Mouse (Mus musculus): ENCODE results near the gene Prok1. TPM values are rescaled to one million over a fixed set of nuclear protein-coding genes. Genes with fewer than 3 reads are reported as not detected.

Prok1 gene
- polyA plus RNA-seq, 1 experiment from 2014 or later, result not detected

DNA sequence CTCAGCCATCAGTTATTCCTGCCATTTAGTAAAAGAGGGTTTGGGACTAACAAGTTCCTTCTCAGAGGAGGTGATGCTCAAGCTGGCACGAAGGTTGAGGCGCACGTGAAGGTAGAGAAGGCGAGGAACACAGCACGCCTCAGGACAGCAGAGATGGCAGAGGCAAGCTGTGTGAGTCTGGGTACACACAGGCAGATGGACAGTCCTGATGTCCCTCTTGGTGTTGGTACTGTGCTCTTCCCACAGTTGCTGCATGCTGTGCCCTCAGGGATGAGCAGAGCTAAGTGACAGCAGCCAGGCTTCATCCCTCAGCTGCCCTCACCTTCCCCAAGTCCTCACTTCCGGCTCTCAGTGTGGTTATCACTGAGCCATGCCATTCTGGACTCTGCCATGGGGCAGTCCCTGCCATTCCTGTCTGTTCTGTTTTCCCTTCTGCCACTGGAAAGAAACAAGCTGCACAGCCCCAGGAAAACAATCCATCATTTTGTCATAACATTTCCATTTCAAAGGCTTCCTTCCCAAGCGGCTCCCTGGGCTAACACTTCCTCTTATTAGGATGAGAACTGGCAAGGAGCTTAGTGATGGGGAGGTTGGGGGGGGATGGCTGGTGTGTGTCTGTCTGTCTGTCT, 31.8 kb downstream of the Prok1 start:
- H3K36me3 ChIP-seq (ENCODE audit: control insufficient read depth, insufficient read depth), result no peaks in the 10 kb centered on the region
- no peaks in the 10 kb centered on the region for H3K9me3 ChIP-seq (replicated peaks; ENCODE audit: control insufficient read depth, low read length)
- ATAC-seq (replicated peaks; ENCODE audit: extremely low read depth, insufficient read depth, low FRiP score), result no peak
- H3K9ac ChIP-seq (ENCODE audit: low read length), result no peak overlapping the region
- no peak overlapping the region for H3K4me3 ChIP-seq (ENCODE audit: low read length)
- no peak overlapping the region for H3K27ac ChIP-seq (ENCODE audit: low read length)
- no peak overlapping the region for H3K4me2 ChIP-seq (ENCODE audit: low read depth, low read length)
- no peaks in the 10 kb centered on the region for H3K27me3 ChIP-seq (ENCODE audit: control insufficient read depth, insufficient read depth, low read length)
- WGBS, result 63% methylated on average over 7 of the region's 7 CpGs
- no peaks in the 10 kb centered on the region for H3K4me1 ChIP-seq (ENCODE audit: control insufficient read depth, insufficient read depth, low read length)

- Histone ChIP-seq H3K9ac (ENCODE audit: low read length) (no peak overlapping the region), H3K9me3 (replicated peaks; ENCODE audit: control insufficient read depth, low read length) (no peaks in the 10 kb centered on the region), H3K27ac (ENCODE audit: low read length) (no peak overlapping the region), H3K36me3 (ENCODE audit: control insufficient read depth, insufficient read depth) (no peaks in the 10 kb centered on the region), H3K4me3 (ENCODE audit: low read length) (no peak overlapping the region), H3K4me2 (ENCODE audit: low read depth, low read length) (no peak overlapping the region), H3K27me3 (ENCODE audit: control insufficient read depth, insufficient read depth, low read length) (no peaks in the 10 kb centered on the region), H3K4me1 (ENCODE audit: control insufficient read depth, insufficient read depth, low read length) (no peaks in the 10 kb centered on the region)
- WGBS, result 35% methylated on average over 4 of the region's 4 CpGs
- ATAC-seq (replicated peaks; ENCODE audit: extremely low read depth, insufficient read depth, low FRiP score), result no peak
These were observed 32.9 kb downstream of the Prok1 start for GRCm38 (mm10) chr3:107206490-107207150.

DNA sequence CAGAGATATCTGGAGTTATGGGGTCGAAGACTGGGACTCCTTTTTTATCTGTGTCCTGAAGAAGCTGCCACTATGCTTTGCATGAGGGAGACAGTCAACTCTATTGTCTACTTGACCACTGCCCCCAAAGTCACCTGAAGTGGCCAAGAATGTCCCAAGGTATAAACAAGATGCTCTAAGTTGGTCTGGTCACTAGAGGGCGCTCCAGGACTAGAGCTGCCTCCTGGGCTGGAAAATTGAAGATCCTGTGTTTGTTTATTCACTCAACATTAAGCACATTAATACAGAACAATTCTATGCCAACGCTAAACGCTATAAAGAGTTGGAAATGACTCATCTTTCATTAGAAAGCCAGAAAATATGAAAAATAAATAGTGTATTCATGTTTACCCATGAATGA, 33.5 kb downstream of the Prok1 start:
- H3K4me1 ChIP-seq (ENCODE audit: control insufficient read depth, insufficient read depth, low read length), result no peaks in the 10 kb centered on the region
- ATAC-seq (replicated peaks; ENCODE audit: extremely low read depth, insufficient read depth, low FRiP score), result no peak
- no peak overlapping the region for H3K27ac ChIP-seq (ENCODE audit: low read length)
- no peak overlapping the region for H3K4me2 ChIP-seq (ENCODE audit: low read depth, low read length)
- 9% methylated on average over 4 of the region's 4 CpGs for WGBS
- H3K9me3 ChIP-seq (replicated peaks; ENCODE audit: control insufficient read depth, low read length), result no peaks in the 10 kb centered on the region
- H3K36me3 ChIP-seq (ENCODE audit: control insufficient read depth, insufficient read depth), result no peaks in the 10 kb centered on the region
- no peak overlapping the region for H3K9ac ChIP-seq (ENCODE audit: low read length)
- no peak overlapping the region for H3K4me3 ChIP-seq (ENCODE audit: low read length)
- no peaks in the 10 kb centered on the region for H3K27me3 ChIP-seq (ENCODE audit: control insufficient read depth, insufficient read depth, low read length)

GRCm38 (mm10) chr3:107205170-107205569, 34.3 kb downstream of the Prok1 start:
- Histone ChIP-seq H3K4me1 (ENCODE audit: control insufficient read depth, insufficient read depth, low read length) (no peaks in the 10 kb centered on the region), H3K9me3 (replicated peaks; ENCODE audit: control insufficient read depth, low read length) (no peaks in the 10 kb centered on the region), H3K9ac (ENCODE audit: low read length) (no peak overlapping the region), H3K27me3 (ENCODE audit: control insufficient read depth, insufficient read depth, low read length) (no peaks in the 10 kb centered on the region), H3K27ac (ENCODE audit: low read length) (no peak overlapping the region), H3K36me3 (ENCODE audit: control insufficient read depth, insufficient read depth) (no peaks in the 10 kb centered on the region), H3K4me2 (ENCODE audit: low read depth, low read length) (no peak overlapping the region), H3K4me3 (ENCODE audit: low read length) (no peak overlapping the region)
- ATAC-seq (replicated peaks; ENCODE audit: extremely low read depth, insufficient read depth, low FRiP score), result no peak

- 73% methylated on average over 3 of the region's 3 CpGs for WGBS
- H3K36me3 ChIP-seq (ENCODE audit: control insufficient read depth, insufficient read depth), result no peaks in the 10 kb centered on the region
- no peak for ATAC-seq (replicated peaks; ENCODE audit: extremely low read depth, insufficient read depth, low FRiP score)
These were observed 35.1 kb downstream of the Prok1 start for GRCm38 (mm10) chr3:107204413-107204812.

DNA sequence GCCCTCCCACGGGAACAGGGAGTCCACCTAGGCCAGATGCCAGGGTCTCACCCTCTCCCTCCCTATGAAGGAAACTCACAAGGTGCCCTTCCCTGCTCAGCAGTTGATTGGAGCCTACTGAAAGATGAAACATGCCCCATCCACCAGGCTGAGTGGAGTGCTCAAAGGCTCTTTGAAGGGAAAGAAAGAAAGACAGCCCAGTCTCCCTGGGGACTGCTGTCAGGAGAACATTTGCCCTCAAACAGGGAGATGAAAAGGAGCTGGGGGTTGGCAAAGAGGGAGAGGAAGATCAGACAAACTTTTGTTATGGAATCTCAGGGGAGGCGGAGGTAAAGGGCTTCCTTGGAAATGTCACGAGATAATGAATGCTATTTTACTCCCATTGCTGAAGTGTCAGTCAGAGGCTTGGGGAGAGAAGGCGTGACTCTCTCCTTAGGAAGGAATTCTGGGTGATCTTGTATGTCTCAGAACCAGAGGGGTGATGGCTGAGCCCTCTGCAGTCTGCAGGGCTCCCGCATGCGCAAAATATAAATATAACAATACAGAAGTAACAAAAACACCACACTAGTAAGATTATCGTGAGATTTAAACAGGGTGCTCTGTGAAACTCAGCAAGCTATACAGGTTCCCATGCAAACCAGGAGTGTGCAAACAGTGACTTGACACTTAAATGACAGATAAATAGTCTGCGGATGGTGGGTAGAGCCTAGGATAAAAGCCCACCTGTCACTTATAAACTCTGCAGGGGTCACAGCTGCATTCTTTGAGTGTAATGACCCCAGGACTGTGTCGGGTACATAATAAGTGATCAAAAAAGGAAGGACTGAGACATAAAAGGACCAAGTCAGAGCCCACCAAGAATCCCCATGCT, 38.0 kb downstream of the Prok1 start:
- Histone ChIP-seq H3K4me2 (ENCODE audit: low read depth, low read length) (no peak overlapping the region), H3K4me1 (ENCODE audit: control insufficient read depth, insufficient read depth, low read length) (no peaks in the 10 kb centered on the region)
- WGBS, result 42% methylated on average over 9 of the region's 9 CpGs

More at GRCm38 (mm10) chr3:107204413-107204812, 35.1 kb downstream of the Prok1 start:
- Histone ChIP-seq H3K27ac (ENCODE audit: low read length) (no peak overlapping the region), H3K4me2 (ENCODE audit: low read depth, low read length) (no peak overlapping the region), H3K9me3 (replicated peaks; ENCODE audit: control insufficient read depth, low read length) (no peaks in the 10 kb centered on the region), H3K27me3 (ENCODE audit: control insufficient read depth, insufficient read depth, low read length) (no peaks in the 10 kb centered on the region), H3K4me1 (ENCODE audit: control insufficient read depth, insufficient read depth, low read length) (no peaks in the 10 kb centered on the region), H3K9ac (ENCODE audit: low read length) (no peak overlapping the region), H3K4me3 (ENCODE audit: low read length) (no peak overlapping the region)

GRCm38 (mm10) chr3:107188226-107188899, 51.1 kb downstream of the Prok1 start:
- WGBS, result 27% methylated on average over 6 of the region's 6 CpGs
- H3K4me1 ChIP-seq (ENCODE audit: control insufficient read depth, insufficient read depth, low read length), result peaks cover 1% of the 10 kb centered on the region; the same call in 1 of the 2 replicates
- H3K27me3 ChIP-seq (ENCODE audit: control insufficient read depth, insufficient read depth, low read length), result 0 out of 2 replicates have a peak, but pooled peaks cover 3% of the 10 kb centered on the region
- no peak for ATAC-seq (replicated peaks; ENCODE audit: extremely low read depth, insufficient read depth, low FRiP score)
- H3K9me3 ChIP-seq (replicated peaks; ENCODE audit: control insufficient read depth, low read length), result no peaks in the 10 kb centered on the region
- no peak overlapping the region for H3K27ac ChIP-seq (ENCODE audit: low read length)
- no peak overlapping the region for H3K9ac ChIP-seq (ENCODE audit: low read length)
- no peak overlapping the region for H3K4me3 ChIP-seq (ENCODE audit: low read length)
- H3K4me2 ChIP-seq (ENCODE audit: low read depth, low read length), result no peak overlapping the region
- H3K36me3 ChIP-seq (ENCODE audit: control insufficient read depth, insufficient read depth), result no peaks in the 10 kb centered on the region

More for the DNA sequence above, 38.0 kb downstream of the Prok1 start:
- no peaks in the 10 kb centered on the region for H3K27me3 ChIP-seq (ENCODE audit: control insufficient read depth, insufficient read depth, low read length)
- H3K9ac ChIP-seq (ENCODE audit: low read length), result no peak overlapping the region
- no peak overlapping the region for H3K27ac ChIP-seq (ENCODE audit: low read length)
- H3K4me3 ChIP-seq (ENCODE audit: low read length), result no peak overlapping the region
- H3K36me3 ChIP-seq (ENCODE audit: control insufficient read depth, insufficient read depth), result no peaks in the 10 kb centered on the region
- ATAC-seq (replicated peaks; ENCODE audit: extremely low read depth, insufficient read depth, low FRiP score), result no peak
- no peaks in the 10 kb centered on the region for H3K9me3 ChIP-seq (replicated peaks; ENCODE audit: control insufficient read depth, low read length)

- WGBS, result 62% methylated on average over 4 of the region's 4 CpGs
- no peak overlapping the region for H3K9ac ChIP-seq (ENCODE audit: low read length)
- 0 out of 2 replicates have a peak, but pooled peaks cover 3% of the 10 kb centered on the region for H3K27me3 ChIP-seq (ENCODE audit: control insufficient read depth, insufficient read depth, low read length)
- no peaks in the 10 kb centered on the region for H3K36me3 ChIP-seq (ENCODE audit: control insufficient read depth, insufficient read depth)
- no peak overlapping the region for H3K4me2 ChIP-seq (ENCODE audit: low read depth, low read length)
- no peak overlapping the region for H3K27ac ChIP-seq (ENCODE audit: low read length)
- H3K9me3 ChIP-seq (replicated peaks; ENCODE audit: control insufficient read depth, low read length), result no peaks in the 10 kb centered on the region
- no peak overlapping the region for H3K4me3 ChIP-seq (ENCODE audit: low read length)
- no peak for ATAC-seq (replicated peaks; ENCODE audit: extremely low read depth, insufficient read depth, low FRiP score)
- H3K4me1 ChIP-seq (ENCODE audit: control insufficient read depth, insufficient read depth, low read length), result peaks cover 2% of the 10 kb centered on the region; the same call in 1 of the 2 replicates
These were observed 52.5 kb downstream of the Prok1 start for GRCm38 (mm10) chr3:107187022-107187421.

Measured in heart, embryonic 16.5 days (tissue).